Comparison of ENCODE assay signal across 10 mouse cellular contexts in the genomic region with DNA sequence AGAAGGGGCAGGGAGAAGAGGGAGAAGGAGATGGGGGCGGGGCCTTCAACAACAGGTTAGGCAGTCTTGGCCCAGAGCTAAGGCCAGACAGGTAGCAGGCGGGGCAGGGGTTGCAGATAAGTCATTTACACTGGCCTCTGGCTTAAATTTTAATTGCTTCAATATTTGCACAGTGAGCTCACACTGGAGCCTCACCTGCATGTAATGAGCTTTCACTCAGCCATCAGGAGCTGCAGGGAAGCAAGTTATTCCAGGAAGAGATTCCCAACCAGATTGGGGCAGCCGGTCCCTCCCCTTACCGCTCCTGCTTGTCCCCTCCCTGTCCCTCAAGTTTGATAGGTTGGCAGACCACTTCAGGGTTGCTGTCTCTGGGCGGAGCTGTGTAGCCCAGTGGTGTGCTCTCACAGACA. TPM values are rescaled to one million over a fixed set of nuclear protein-coding genes. Genes with fewer than 3 reads are reported as not detected.
A peak's percentile ranks its signal among the peaks of the same experiment; 100 is the strongest.
DNase-seq lines count a peak whose midpoint lies in the region; ATAC-seq and TF ChIP-seq lines count a peak whose summit lies in the region.
"Had no signal": no experiment of that assay in that cellular context is flagged by ENCODE, and none has a peak within 500 bp of the region (broad histone marks: within the 10 kb centered on the region; RNA-seq: fewer than 3 reads in every experiment).

No protein-coding gene starts in this region.

- peak overlapping the region; percentile 84 for H3K27ac ChIP-seq in heart, embryonic 11.5 days (ENCODE audit: low read depth, low read length)
- peak overlapping the region; percentile 98 for H3K27ac ChIP-seq in embryonic fibroblast, embryonic 13.5 days (ENCODE audit: insufficient read depth, low read length)
- no peak overlapping the region for H3K27ac ChIP-seq in hindbrain, embryonic 13.5 days
- H3K27ac ChIP-seq: midbrain, embryonic 12.5 days had no signal

- peak overlapping the region; percentile 34 for H3K4me2 ChIP-seq in heart, embryonic 11.5 days
- H3K4me2 ChIP-seq in hindbrain, embryonic 13.5 days: no peak overlapping the region
- H3K4me2 ChIP-seq: midbrain, embryonic 12.5 days had no signal

- DNase-seq in heart, adult 8-10 months (ENCODE audit: low spot score): no peak
- peak; percentile 90 for DNase-seq in large intestine, adult 2 months (ENCODE audit: low read depth, low spot score)
- peak; percentile 89 for DNase-seq in lung, postnatal 36 days
- no peak for DNase-seq in adipocyte (ENCODE audit: low spot score)
- no peak for DNase-seq in left cerebral cortex, postnatal 36 days (ENCODE audit: low spot score in 2 of 2)
- DNase-seq: right cerebral cortex, postnatal 25 days had no signal

- no peaks in the 10 kb centered on the region for H3K27me3 ChIP-seq in heart, embryonic 11.5 days (ENCODE audit: control insufficient read depth, insufficient read depth, low read length)
- H3K27me3 ChIP-seq in hindbrain, embryonic 13.5 days: no peaks in the 10 kb centered on the region
- H3K27me3 ChIP-seq: midbrain, embryonic 12.5 days had no signal

- intact Hi-C loops in left cerebral cortex, postnatal 36 days (cut with DNase I): no loop called here

- H3K9ac ChIP-seq in heart, embryonic 11.5 days (ENCODE audit: low read depth, low read length): 0 out of 2 replicates have a peak overlapping the region, but pooled peaks have one; percentile 52
- no peak overlapping the region for H3K9ac ChIP-seq in hindbrain, embryonic 13.5 days
- H3K9ac ChIP-seq: midbrain, embryonic 12.5 days had no signal

- no peaks in the 10 kb centered on the region for H3K9me3 ChIP-seq in heart, embryonic 11.5 days (replicated peaks; ENCODE audit: control insufficient read depth, low read length)
- no peaks in the 10 kb centered on the region for H3K9me3 ChIP-seq in hindbrain, embryonic 13.5 days
- H3K9me3 ChIP-seq: midbrain, embryonic 12.5 days had no signal

- no peak for TF ChIP-seq POLR2A in embryonic fibroblast, embryonic 13.5 days (IDR thresholded peaks at IDR 0.05; ENCODE audit: low read depth, low read length)

- 34% methylated on average over 5 of the region's 5 CpGs for WGBS in heart, embryonic 11.5 days (ENCODE audit: insufficient replicate concordance)
- WGBS in large intestine, adult 2 months: 22% methylated on average over 5 of the region's 5 CpGs
- WGBS in hindbrain, embryonic 13.5 days: 66% methylated on average over 5 of the region's 5 CpGs

- H3K4me3 ChIP-seq in heart, embryonic 11.5 days (ENCODE audit: low read depth, low read length): no peak overlapping the region
- H3K4me3 ChIP-seq in embryonic fibroblast, embryonic 13.5 days (ENCODE audit: insufficient read depth, low read length): no peak overlapping the region
- no peak overlapping the region for H3K4me3 ChIP-seq in hindbrain, embryonic 13.5 days
- H3K4me3 ChIP-seq: midbrain, embryonic 12.5 days had no signal

- peaks cover 85% of the 10 kb centered on the region for H3K4me1 ChIP-seq in heart, embryonic 11.5 days (ENCODE audit: control insufficient read depth, insufficient read depth, low read length)
- H3K4me1 ChIP-seq in embryonic fibroblast, embryonic 13.5 days (ENCODE audit: control insufficient read depth, insufficient read depth, low read length): peaks cover 73% of the 10 kb centered on the region
- H3K4me1 ChIP-seq in hindbrain, embryonic 13.5 days (replicated peaks): peaks cover 54% of the 10 kb centered on the region

- ATAC-seq in heart, embryonic 11.5 days (replicated peaks; ENCODE audit: insufficient number of reproducible peaks, low FRiP score, low TSS enrichment): no peak
- ATAC-seq in hindbrain, embryonic 13.5 days (ENCODE audit: low FRiP score): no peak

- H3K36me3 ChIP-seq in heart, embryonic 11.5 days (ENCODE audit: control insufficient read depth, insufficient read depth, low read length): no peaks in the 10 kb centered on the region
- H3K36me3 ChIP-seq in hindbrain, embryonic 13.5 days: no peaks in the 10 kb centered on the region
- H3K36me3 ChIP-seq: midbrain, embryonic 12.5 days had no signal

- no peak for TF ChIP-seq CTCF in embryonic fibroblast, embryonic 13.5 days (IDR thresholded peaks at IDR 0.05; ENCODE audit: borderline replicate concordance, insufficient read depth, low read length)

RNA-seq across cellular contexts. Expression of a gene that starts 19.9 kb away (rescaled TPM):
- 30.4 and 31.8 TPM in 2 replicates for polyA plus RNA-seq in heart, embryonic 11.5 days (2014; fragmentation: Nextera tagmentation; extraction: Ambion mirVana)
- total RNA-seq in heart, adult 8-10 months (2022): 100 to 1,000 TPM in 1 of 4 experiments, 10 to 100 TPM in 3; 72.5 to 127 (median 97.2) TPM
- 718 and 1,071 TPM in 2 replicates for polyA plus RNA-seq in embryonic fibroblast, embryonic 13.5 days (2011; ENCODE audit: insufficient read length, low read depth, missing spikeins)
- polyA plus RNA-seq in large intestine, adult 2 months (2012; rRNA removed): 49.7 and 78.1 TPM in 2 replicates
- 10 to 100 TPM; 58.0 to 77.6 TPM for total RNA-seq in left cerebral cortex, postnatal 36 days (2021)
- 14.5 and 14.9 TPM in 2 replicates for polyA plus RNA-seq in hindbrain, embryonic 13.5 days (2015; fragmentation: Nextera tagmentation; extraction: Ambion mirVana)

Comparison
In these comparisons a context has a peak if more than half of its experiments do, and no peak if none do; other contexts are left out.
1. DNase-seq: peak in large intestine, adult 2 months (single experiment) and lung, postnatal 36 days (single experiment); none in heart, adult 8-10 months (single experiment), adipocyte (single experiment) and left cerebral cortex, postnatal 36 days (0 of 2).